Mouse (Mus musculus) kidney, adult 2 months (tissue): ENCODE results near the gene Ccser1.

ENCODE experiments used
- CTCF ChIP-seq: fragments of 200-500 bp; conservative IDR thresholded peaks from 2 replicates; pipeline ENCODE4 v1.5.1; 2011; ENCODE audit warnings: low read depth, mild to moderate bottlenecking, control low read depth, low read length, moderate library complexity, mixed read lengths; ENCODE audit not compliant: insufficient read depth, insufficient read length
- POLR2A ChIP-seq: fragments of 200-500 bp; IDR thresholded peaks from one replicate; pipeline ENCODE4 v1.6.1; 2011; ENCODE audit warnings: low read depth, low read length, control low read depth

- TF ChIP-seq POLR2A (no peak), CTCF (no peak)
Observed at GRCm38 (mm10) chr6:61210061-61210737, 30.1 kb downstream of the Ccser1 start.
